Mouse (Mus musculus): Measurements from ENCODE around the gene Wwox.

DNA sequence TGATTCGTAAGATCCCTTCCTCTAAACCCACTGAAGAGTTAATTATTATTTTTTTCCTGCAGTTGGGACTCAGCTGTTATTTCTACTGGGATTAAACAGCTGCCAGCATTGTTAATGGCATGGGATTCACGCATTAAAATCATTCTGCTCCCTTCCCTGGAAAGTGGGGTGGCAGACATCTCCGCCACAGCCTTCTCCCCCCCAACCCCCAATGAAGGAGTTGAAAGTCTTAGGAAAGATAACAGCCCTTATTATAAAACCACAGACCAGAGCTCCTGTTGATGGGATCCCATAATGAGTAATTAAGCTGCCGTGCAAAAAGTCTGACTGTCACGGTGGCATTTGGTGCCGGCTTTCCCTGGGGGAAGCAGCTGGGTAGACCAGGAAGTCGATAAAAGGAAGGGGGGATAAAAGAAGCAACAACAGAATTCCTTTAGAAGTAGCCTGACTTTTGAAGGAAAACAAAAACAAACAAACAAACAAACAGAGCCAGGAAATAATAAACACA lies 694.3 kb downstream of the Wwox start:
- TF ChIP-seq POLR2A (IDR thresholded peaks at IDR 0.05; ENCODE audit: borderline replicate concordance, low read depth, low read length) (no peak), CTCF (IDR thresholded peaks at IDR 0.05; ENCODE audit: low read depth, low read length) (no peak)
